Mouse (Mus musculus): ENCODE data around the gene Tsks. TPM values are rescaled to one million over a fixed set of nuclear protein-coding genes. Genes with fewer than 3 reads are reported as not detected.

The Tsks gene
- polyA plus RNA-seq, 1 experiment from 2014 or later = 0.21 TPM

GRCm38 (mm10) chr7:44916191-44916590, 26.8 kb upstream of the Tsks start:
- Histone ChIP-seq H3K4me3 (no peak overlapping the region), H3K36me3 (replicated peaks) (peaks cover 7% of the 10 kb centered on the region; the same call in 1 of the 2 replicates), H3K4me1 (no peaks in the 10 kb centered on the region), H3K9me3 (no peaks in the 10 kb centered on the region), H3K27ac (no peak overlapping the region), H3K27me3 (replicated peaks) (no peaks in the 10 kb centered on the region), H3K4me2 (no peak overlapping the region), H3K9ac (no peak overlapping the region)
- ATAC-seq (replicated peaks) = no peak
- WGBS = 83% methylated on average over 6 of the region's 6 CpGs

DNA sequence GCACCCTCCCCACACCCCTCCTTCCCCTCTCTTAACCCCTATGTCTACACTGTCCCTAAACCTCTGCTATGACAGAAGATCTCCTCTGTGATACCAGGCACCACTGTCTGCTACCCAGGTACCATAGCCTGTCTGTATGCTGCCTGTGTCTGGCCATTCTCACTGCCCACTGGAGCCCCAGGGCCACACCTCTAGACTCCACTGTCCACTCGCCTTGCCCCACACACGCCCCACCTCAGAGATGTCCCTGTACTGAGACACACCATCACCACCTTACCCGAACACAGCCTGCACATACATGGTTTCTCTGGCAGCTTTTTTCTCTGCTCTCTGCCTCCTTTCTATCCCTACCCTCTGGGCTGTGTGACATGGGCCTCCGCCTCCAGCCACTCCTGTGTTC, 26.1 kb upstream of the Tsks start:
- Histone ChIP-seq H3K4me3 (no peak overlapping the region), H3K9me3 (no peaks in the 10 kb centered on the region), H3K9ac (no peak overlapping the region), H3K4me1 (no peaks in the 10 kb centered on the region), H3K36me3 (replicated peaks) (peaks cover 10% of the 10 kb centered on the region; the same call in 1 of the 2 replicates), H3K4me2 (no peak overlapping the region), H3K27ac (no peak overlapping the region), H3K27me3 (replicated peaks) (no peaks in the 10 kb centered on the region)
- 0 out of 2 replicates have a peak, but pooled peaks have one; percentile 33 for ATAC-seq (replicated peaks)
- WGBS = 94% methylated on average over 4 of the region's 4 CpGs

- Histone ChIP-seq H3K9ac (no peak overlapping the region), H3K36me3 (replicated peaks) (peaks cover 18% of the 10 kb centered on the region; the same call in 1 of the 2 replicates)
- 91% methylated on average over 3 of the region's 3 CpGs for WGBS
Measured at GRCm38 (mm10) chr7:44918219-44918618, 24.8 kb upstream of the Tsks start.

DNA sequence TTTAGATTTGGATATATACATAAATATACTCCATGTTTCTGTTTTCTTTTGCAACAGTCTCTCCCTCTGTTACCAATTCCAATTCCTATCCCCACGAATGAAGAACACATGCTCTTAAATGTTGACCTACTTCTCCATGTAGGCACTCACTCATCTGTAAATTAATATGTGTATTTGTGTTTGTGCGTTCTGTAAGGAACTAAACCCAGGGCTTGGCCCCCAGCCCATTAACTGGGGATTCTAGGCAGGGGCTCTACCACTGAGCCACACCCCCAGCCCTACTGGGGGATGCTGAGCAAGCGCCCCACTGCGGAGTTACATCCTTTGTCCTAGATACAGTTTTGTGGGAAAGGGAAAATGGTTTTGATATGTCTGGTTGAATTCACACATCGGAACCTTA, 23.9 kb upstream of the Tsks start:
- Histone ChIP-seq H3K4me2 (no peak overlapping the region), H3K9ac (no peak overlapping the region), H3K27ac (no peak overlapping the region), H3K36me3 (replicated peaks) (peaks cover 25% of the 10 kb centered on the region; the same call in 1 of the 2 replicates), H3K4me3 (no peak overlapping the region), H3K9me3 (no peaks in the 10 kb centered on the region), H3K4me1 (no peaks in the 10 kb centered on the region), H3K27me3 (replicated peaks) (no peaks in the 10 kb centered on the region)
- no peak for ATAC-seq (replicated peaks)
- 89% methylated on average over 5 of the region's 5 CpGs for WGBS

More at GRCm38 (mm10) chr7:44918219-44918618, 24.8 kb upstream of the Tsks start:
- ATAC-seq (replicated peaks) = no peak
- no peak overlapping the region for H3K27ac ChIP-seq
- H3K9me3 ChIP-seq = no peaks in the 10 kb centered on the region
- no peak overlapping the region for H3K4me3 ChIP-seq
- H3K4me2 ChIP-seq = no peak overlapping the region
- no peaks in the 10 kb centered on the region for H3K27me3 ChIP-seq (replicated peaks)
- no peaks in the 10 kb centered on the region for H3K4me1 ChIP-seq

DNA sequence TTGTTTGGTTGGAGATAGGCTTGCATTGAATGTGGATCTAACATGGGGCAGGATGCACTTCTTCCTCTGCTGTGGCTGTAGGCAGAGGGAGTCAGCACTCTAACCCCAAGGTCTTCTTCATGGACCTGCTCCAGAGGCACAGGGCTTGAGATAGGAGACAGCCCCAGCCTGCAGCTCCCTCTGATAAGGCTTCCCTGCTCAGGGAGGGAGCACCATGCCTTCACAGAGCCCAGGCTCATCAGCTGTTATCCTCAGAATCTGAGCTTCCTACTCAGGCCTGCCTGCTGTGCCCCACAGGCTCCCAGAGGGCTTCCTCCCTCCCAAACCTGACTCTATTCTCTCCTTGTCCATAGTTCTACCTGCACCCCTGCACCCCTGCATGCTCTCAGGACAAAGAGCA, 20.5 kb upstream of the Tsks start:
- Histone ChIP-seq H3K9me3 (no peaks in the 10 kb centered on the region), H3K4me2 (no peak overlapping the region), H3K27ac (no peak overlapping the region), H3K36me3 (replicated peaks) (peaks cover 20% of the 10 kb centered on the region; the same call in 1 of the 2 replicates), H3K4me1 (peaks cover 13% of the 10 kb centered on the region), H3K4me3 (no peak overlapping the region), H3K27me3 (replicated peaks) (no peaks in the 10 kb centered on the region), H3K9ac (no peak overlapping the region)
- ATAC-seq (replicated peaks) = no peak

DNA sequence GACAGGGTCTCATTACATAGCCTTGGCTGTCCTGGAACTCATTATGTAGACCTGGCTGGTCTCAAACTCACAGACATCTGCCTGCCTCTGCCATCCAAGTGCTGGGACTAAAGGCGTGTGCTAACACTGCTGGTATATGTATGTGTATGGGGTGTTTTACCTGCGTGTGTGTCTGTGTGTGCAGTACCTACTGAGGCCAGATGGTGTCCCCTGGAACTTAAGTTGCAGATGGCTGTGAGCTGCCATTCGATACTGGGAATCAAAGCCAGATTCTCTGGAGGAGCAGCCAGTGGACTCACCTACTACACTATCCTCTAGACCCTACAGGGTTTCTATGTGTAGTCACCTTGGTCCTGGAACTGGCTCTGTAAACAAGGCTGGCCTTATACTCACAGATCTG, 17.5 kb upstream of the Tsks start:
- H3K27ac ChIP-seq = no peak overlapping the region
- H3K36me3 ChIP-seq (replicated peaks) = peaks cover 20% of the 10 kb centered on the region; the same call in 1 of the 2 replicates
- peaks cover 29% of the 10 kb centered on the region for H3K4me1 ChIP-seq
- whole genome bisulfite sequencing = 80% methylated on average over 3 of the region's 3 CpGs
- H3K9me3 ChIP-seq = no peaks in the 10 kb centered on the region
- no peak overlapping the region for H3K4me3 ChIP-seq
- no peak overlapping the region for H3K4me2 ChIP-seq
- no peak overlapping the region for H3K9ac ChIP-seq
- ATAC-seq (replicated peaks) = no peak
- no peaks in the 10 kb centered on the region for H3K27me3 ChIP-seq (replicated peaks)

- Histone ChIP-seq H3K27ac (peak overlapping the region; percentile 86; the same call in 1 of the 2 replicates), H3K4me1 (peaks cover 32% of the 10 kb centered on the region), H3K27me3 (replicated peaks) (no peaks in the 10 kb centered on the region), H3K36me3 (replicated peaks) (peaks cover 6% of the 10 kb centered on the region; the same call in 1 of the 2 replicates), H3K9me3 (no peaks in the 10 kb centered on the region), H3K4me2 (peak overlapping the region; percentile 71), H3K9ac (peak overlapping the region; percentile 98), H3K4me3 (peak overlapping the region; percentile 93)
- WGBS = 7% methylated on average over 1 of the region's 1 CpGs
- no peak for ATAC-seq (replicated peaks)
Measured at GRCm38 (mm10) chr7:44928570-44928969, 14.4 kb upstream of the Tsks start.

GRCm38 (mm10) chr7:44929204-44930151, 13.5 kb upstream of the Tsks start, which contains the start of gene Ap2a1:
Gene Ap2a1, minus strand, starts transcription at chr7:44929496.
- Histone ChIP-seq H3K4me1 (peaks cover 32% of the 10 kb centered on the region), H3K9me3 (no peaks in the 10 kb centered on the region), H3K27me3 (replicated peaks) (no peaks in the 10 kb centered on the region), H3K27ac (peak within 1 kb of the TSS; percentile 96), H3K4me2 (peak within 1 kb of the TSS; percentile 71), H3K36me3 (replicated peaks) (0 out of 2 replicates have a peak, but pooled peaks cover under 1% of the 10 kb centered on the region), H3K4me3 (peak within 1 kb of the TSS; percentile 93), H3K9ac (peak within 1 kb of the TSS; percentile 98)
- peak; percentile 99 for ATAC-seq (replicated peaks)
- under 1% methylated on average over 83 of the region's 84 CpGs for WGBS

DNA sequence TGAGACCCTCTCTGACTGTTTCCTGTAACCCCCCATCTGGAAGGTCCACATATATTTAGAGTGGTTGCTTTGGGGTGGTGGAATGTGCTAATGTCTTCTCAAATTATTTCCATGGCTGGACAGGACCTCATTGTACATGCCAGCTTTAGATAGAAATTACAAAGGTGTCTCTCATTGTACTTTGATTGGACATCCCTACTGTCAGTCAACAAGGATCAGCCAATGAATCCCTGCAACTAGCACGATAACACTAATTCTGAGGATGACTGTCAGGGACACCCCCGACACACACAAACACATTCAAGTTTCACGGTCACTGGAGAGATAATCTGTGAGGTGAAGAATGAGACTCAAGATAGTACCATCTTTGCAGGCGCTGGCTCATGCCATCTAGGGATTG, 4.3 kb upstream of the Tsks start:
- H3K9ac ChIP-seq = no peak overlapping the region
- no peak overlapping the region for H3K27ac ChIP-seq
- no peak overlapping the region for H3K4me2 ChIP-seq
- no peak overlapping the region for H3K4me3 ChIP-seq
- no peaks in the 10 kb centered on the region for H3K36me3 ChIP-seq (replicated peaks)
- WGBS = 92% methylated on average over 4 of the region's 4 CpGs
- H3K27me3 ChIP-seq (replicated peaks) = no peaks in the 10 kb centered on the region
- no peaks in the 10 kb centered on the region for H3K9me3 ChIP-seq
- H3K4me1 ChIP-seq = no peaks in the 10 kb centered on the region
- no peak for ATAC-seq (replicated peaks)

DNA sequence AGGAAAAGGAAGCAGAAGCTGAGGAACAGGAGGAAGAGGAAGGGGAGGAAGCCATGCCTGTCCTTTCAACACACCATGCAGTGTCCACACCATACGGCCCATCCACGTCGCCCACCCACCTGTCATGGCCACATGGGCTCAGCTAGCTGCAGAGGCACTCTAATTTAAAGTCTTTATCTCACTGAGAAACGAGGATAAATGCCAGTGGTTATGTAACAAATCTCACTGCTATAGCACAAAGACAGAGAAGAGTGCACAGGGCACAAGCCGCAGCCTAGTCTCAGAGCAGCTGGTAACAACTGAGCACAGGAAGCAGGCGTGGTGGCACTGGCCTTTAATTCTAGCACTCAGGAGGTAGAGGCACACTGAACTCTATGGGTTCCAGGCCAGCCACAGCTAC, 6.9 kb downstream of the Tsks start:
- Histone ChIP-seq H3K4me1 (peaks cover 16% of the 10 kb centered on the region), H3K9ac (no peak overlapping the region), H3K4me2 (no peak overlapping the region), H3K27ac (no peak overlapping the region), H3K36me3 (replicated peaks) (no peaks in the 10 kb centered on the region), H3K9me3 (no peaks in the 10 kb centered on the region), H3K4me3 (no peak overlapping the region), H3K27me3 (replicated peaks) (peaks cover 26% of the 10 kb centered on the region)
- ATAC-seq (replicated peaks) = no peak
- WGBS = 78% methylated on average over 6 of the region's 6 CpGs

GRCm38 (mm10) chr7:44951960-44952359, 9.0 kb downstream of the Tsks start:
- Histone ChIP-seq H3K27ac (no peak overlapping the region), H3K9me3 (no peaks in the 10 kb centered on the region), H3K27me3 (replicated peaks) (peaks cover 26% of the 10 kb centered on the region), H3K4me3 (peak overlapping the region; percentile 37), H3K9ac (no peak overlapping the region), H3K4me1 (peaks cover 16% of the 10 kb centered on the region), H3K4me2 (peak overlapping the region; percentile 69), H3K36me3 (replicated peaks) (no peaks in the 10 kb centered on the region)
- peak; percentile 31; the same call in 1 of the 2 replicates for ATAC-seq (replicated peaks)
- under 1% methylated on average over 10 of the region's 10 CpGs for WGBS

DNA sequence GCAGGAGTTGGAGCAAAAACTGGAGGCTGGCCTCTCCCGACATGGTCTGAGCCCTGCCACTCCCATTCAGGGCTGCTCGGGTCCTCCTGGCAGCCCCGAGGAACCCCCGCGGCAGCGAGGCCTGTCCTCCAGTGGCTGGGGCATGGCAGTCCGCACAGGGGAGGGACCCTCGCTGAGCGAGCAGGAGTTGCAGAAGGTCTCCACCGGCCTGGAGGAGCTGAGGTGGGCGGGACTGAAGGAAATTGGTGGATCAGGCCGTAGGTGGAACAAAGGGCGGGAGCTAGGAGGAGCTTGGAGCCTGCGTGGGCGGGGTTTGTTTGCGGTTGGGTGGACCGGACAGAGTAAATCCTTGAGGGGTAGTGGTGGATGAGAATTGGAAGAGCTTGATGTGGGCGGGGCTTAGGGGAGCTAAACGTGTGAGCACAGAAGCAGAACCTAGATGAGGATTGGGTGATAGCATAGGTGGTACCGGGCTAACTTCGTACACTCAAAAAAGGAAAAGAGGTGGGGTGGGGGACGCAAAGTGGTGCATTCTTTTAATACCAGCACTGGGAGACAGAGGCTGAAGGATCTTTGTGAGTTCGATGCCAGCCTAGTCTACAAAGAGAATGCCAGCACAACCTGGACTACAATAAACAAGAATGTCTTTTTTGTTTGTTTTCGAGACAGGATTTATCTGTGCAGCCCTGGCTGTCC, 9.8 kb downstream of the Tsks start:
- Histone ChIP-seq H3K36me3 (replicated peaks) (no peaks in the 10 kb centered on the region), H3K9me3 (no peaks in the 10 kb centered on the region), H3K4me1 (peaks cover 16% of the 10 kb centered on the region), H3K9ac (peak overlapping the region; percentile 7), H3K27ac (no peak overlapping the region), H3K27me3 (replicated peaks) (peaks cover 26% of the 10 kb centered on the region), H3K4me3 (peak overlapping the region; percentile 37), H3K4me2 (peak overlapping the region; percentile 69)
- ATAC-seq (replicated peaks) = peak; percentile 86
- WGBS = 9% methylated on average over 24 of the region's 24 CpGs

Data from midbrain, embryonic 15.5 days (tissue).